Mouse (Mus musculus) adrenal gland, adult 2 months (tissue): ENCODE data around the gene Actl10. TPM values are rescaled to one million over a fixed set of nuclear protein-coding genes. Genes with fewer than 3 reads are reported as not detected.

ENCODE experiments used
- DNase-seq: peaks from one replicate; pipeline ENCODE4 v3.0.0; 2021
- polyA plus RNA-seq: library from polyadenylated mRNA; depleted of rRNA; stranded (reverse); fragments of >200 nt; gene quantifications from 2 replicates; pipeline ENCODE4 v1.2.3, GENCODE M21; 2012; rRNA removed
- total RNA-seq, 2 experiments: library from RNA; stranded (reverse); gene quantifications; 2 replicates each; pipeline ENCODE4 v1.2.3; 2021

Gene Actl10
- total and polyA plus RNA-seq, 3 experiments = not detected

- no peak for DNase-seq
Observed at GRCm38 (mm10) chr2:154581421-154581820, 29.8 kb downstream of the Actl10 start.

- no peak for DNase-seq
Observed at GRCm38 (mm10) chr2:154583906-154584872, 32.6 kb downstream of the Actl10 start.

- no peak for DNase-seq
Observed at GRCm38 (mm10) chr2:154584931-154585601, 33.5 kb downstream of the Actl10 start.

- no peak for DNase-seq
Observed at GRCm38 (mm10) chr2:154586405-154586804, 34.8 kb downstream of the Actl10 start.

- no peak for DNase-seq
Observed at GRCm38 (mm10) chr2:154589051-154589450, 37.5 kb downstream of the Actl10 start.

- no peak for DNase-seq
Observed at GRCm38 (mm10) chr2:154591239-154591638, 39.7 kb downstream of the Actl10 start.

- DNase-seq = no peak
Observed at GRCm38 (mm10) chr2:154593025-154593424, 41.4 kb downstream of the Actl10 start.

- no peak for DNase-seq
Observed at GRCm38 (mm10) chr2:154595775-154596174, 44.2 kb downstream of the Actl10 start.

- DNase-seq = no peak
Observed at GRCm38 (mm10) chr2:154597399-154597798, 45.8 kb downstream of the Actl10 start.

GRCm38 (mm10) chr2:154600586-154600985, 49.0 kb downstream of the Actl10 start:
- DNase-seq = no peak

GRCm38 (mm10) chr2:154601324-154601723, 49.7 kb downstream of the Actl10 start:
- DNase-seq = no peak

Other genes starting within 250 kb of the Actl10 start
- not detected for gene Bpifb9b, start 244.5 kb upstream of the Actl10 start, total RNA-seq
- gene Bpifb9b, start 244.5 kb upstream of the Actl10 start, polyA plus RNA-seq = not detected in 2 replicates
- 10 to 100 TPM in 1 of 2 experiments, 1 to 10 TPM in 1; 9.7 to 14.4 TPM for gene Cdk5rap1, start 178.8 kb upstream of the Actl10 start, total RNA-seq
- gene Cdk5rap1, start 178.8 kb upstream of the Actl10 start, polyA plus RNA-seq = 5.9 and 7.1 TPM in 2 replicates
- 10 to 100 TPM; 19.9 to 29.6 TPM for gene Snta1, start 143.7 kb upstream of the Actl10 start, total RNA-seq
- 53.6 and 57.1 TPM in 2 replicates for gene Snta1, start 143.7 kb upstream of the Actl10 start, polyA plus RNA-seq
- gene Cbfa2t2, start 115.3 kb upstream of the Actl10 start, total RNA-seq = 10 to 100 TPM; 34.5 to 49.1 TPM
- gene Cbfa2t2, start 115.3 kb upstream of the Actl10 start, polyA plus RNA-seq = 9.6 and 11.3 TPM in 2 replicates
- not detected for gene 1700003F12Rik, start 4.7 kb upstream of the Actl10 start, total RNA-seq
- gene 1700003F12Rik, start 4.7 kb upstream of the Actl10 start, polyA plus RNA-seq = 0.79 and 1.2 TPM in 2 replicates
- gene Necab3, start 7.1 kb downstream of the Actl10 start, total RNA-seq = 1 to 10 TPM; 1.5 to 1.6 TPM
- 3.3 and 4.3 TPM in 2 replicates for gene Necab3, start 7.1 kb downstream of the Actl10 start, polyA plus RNA-seq
- gene E2f1, start 18.1 kb downstream of the Actl10 start, total RNA-seq = 1 to 10 TPM; 7.4 to 8.7 TPM
- 12.3 and 14.9 TPM in 2 replicates for gene E2f1, start 18.1 kb downstream of the Actl10 start, polyA plus RNA-seq
- gene Pxmp4, start 51.9 kb downstream of the Actl10 start, total RNA-seq = 10 to 100 TPM; 34.7 to 36.6 TPM
- 48.1 and 55.5 TPM in 2 replicates for gene Pxmp4, start 51.9 kb downstream of the Actl10 start, polyA plus RNA-seq
- 1 to 10 TPM; 3.0 to 3.6 TPM for gene Zfp341, start 61.5 kb downstream of the Actl10 start, total RNA-seq
- 5.9 and 7.2 TPM in 2 replicates for gene Zfp341, start 61.5 kb downstream of the Actl10 start, polyA plus RNA-seq
- under 1 TPM in 1 of 2 experiments, not detected in 1; 0.66 TPM for gene 4930519P11Rik, start 61.7 kb downstream of the Actl10 start, total RNA-seq
- 1.1 and 2.5 TPM in 2 replicates for gene 4930519P11Rik, start 61.7 kb downstream of the Actl10 start, polyA plus RNA-seq
- 100 to 1,000 TPM; 236 to 263 TPM for gene Chmp4b, start 99.9 kb downstream of the Actl10 start, total RNA-seq
- gene Chmp4b, start 99.9 kb downstream of the Actl10 start, polyA plus RNA-seq = 96.3 and 114 TPM in 2 replicates
- gene Gm14214, start 218.3 kb downstream of the Actl10 start, total RNA-seq = not detected
- gene Gm14214, start 218.3 kb downstream of the Actl10 start, polyA plus RNA-seq = not detected in 2 replicates
- gene Raly, start 239.3 kb downstream of the Actl10 start, total RNA-seq = 100 to 1,000 TPM; 193 to 201 TPM
- gene Raly, start 239.3 kb downstream of the Actl10 start, polyA plus RNA-seq = 295 and 306 TPM in 2 replicates
- gene a, start 239.6 kb downstream of the Actl10 start, total RNA-seq = not detected
- 0.58 TPM in 1 of 2 replicates, not detected in the other for gene a, start 239.6 kb downstream of the Actl10 start, polyA plus RNA-seq